Mouse (Mus musculus) CD8-positive naive resting alpha-beta T cell, adult 2 months (primary cell): ENCODE data around the gene Nfib.

ENCODE experiments used
- DNase-seq, 2 experiments: peaks; one replicate each; pipeline ENCODE4 v3.0.0; 2022; ENCODE audit warnings: low read depth in 2 of 2, low spot score in 2 of 2

Gene Nfib

DNA sequence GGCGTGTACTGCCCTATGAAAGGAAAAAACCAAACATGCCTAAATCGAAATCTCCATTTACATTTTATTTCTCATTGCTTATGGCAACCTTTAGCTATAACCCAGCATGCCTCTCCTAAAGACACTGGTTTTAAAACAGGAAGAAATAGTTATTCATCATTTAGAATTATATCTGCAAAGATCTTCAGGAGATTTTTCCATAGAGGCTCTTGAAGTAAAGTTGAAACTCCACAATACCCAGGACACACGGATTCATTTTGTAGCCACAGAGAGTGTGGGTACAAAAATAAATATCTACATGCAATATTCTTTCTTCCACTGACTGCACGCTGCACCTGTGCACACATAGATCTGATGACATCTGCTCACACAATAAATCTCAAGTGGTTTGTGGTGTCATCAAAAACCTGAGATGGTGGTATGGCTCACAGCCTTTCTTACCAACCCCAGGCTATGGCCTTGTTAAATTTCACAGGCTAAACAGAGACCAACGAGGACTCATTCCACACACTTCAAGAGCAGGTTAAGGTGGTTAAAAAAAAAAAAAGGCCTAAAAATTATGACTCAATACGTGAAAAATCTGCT is 189.2 kb downstream of the Nfib start:
- DNase-seq, result no peak

DNA sequence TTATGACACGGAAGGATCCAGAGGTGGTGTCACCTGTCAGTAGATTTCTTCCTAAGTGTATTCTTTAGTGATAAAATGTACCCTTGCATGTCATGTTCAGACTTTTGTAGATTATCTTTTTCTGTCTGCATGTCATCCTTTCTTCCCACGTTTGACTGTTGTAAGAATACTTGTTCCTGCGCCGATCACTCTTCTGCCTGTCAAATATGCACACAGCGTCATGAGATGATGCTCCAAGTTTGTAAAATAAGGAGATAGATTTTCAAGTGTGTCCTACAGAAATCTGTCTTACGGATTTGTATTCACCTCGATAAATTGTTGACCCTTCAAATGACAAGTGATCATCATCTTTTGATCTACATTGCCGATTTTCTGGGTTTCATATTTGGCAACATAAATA is 190.6 kb downstream of the Nfib start:
- DNase-seq, result no peak

DNA sequence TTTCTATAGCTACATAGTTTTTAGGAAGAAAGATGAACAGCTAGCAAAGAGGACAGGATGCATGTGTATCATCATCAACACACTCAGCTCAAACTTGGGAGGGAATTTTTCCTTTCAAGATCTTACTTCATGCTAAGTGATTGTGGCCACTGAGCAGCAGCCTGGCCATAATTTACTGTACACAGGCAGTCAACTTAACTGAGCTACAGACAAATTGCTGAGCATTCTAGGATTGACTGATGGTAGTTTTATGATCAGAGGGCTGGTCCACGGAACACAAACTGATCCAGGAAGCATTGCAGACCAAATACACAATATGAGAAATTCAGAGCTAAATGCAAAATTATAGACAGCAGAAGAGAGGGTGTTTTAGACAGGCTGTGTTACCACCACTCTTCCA is 191.2 kb downstream of the Nfib start:
- no peak for DNase-seq

DNA sequence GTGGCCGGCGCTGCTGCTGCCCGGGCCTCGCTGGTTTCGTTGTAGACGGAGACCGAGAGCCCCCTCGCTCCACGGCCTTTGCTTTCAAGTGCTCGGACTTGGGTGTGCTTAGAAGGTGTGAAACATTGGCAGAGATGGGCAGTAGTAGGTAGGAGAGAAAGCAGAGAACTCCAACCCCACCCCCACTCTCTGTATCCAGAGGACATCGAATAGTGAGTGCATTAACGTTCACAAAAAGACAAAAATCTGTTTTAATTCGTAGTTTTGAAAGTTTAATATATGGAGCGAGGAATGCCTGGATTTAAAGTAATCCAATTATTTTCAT is 192.2 kb downstream of the Nfib start:
- DNase-seq, result no peak

DNA sequence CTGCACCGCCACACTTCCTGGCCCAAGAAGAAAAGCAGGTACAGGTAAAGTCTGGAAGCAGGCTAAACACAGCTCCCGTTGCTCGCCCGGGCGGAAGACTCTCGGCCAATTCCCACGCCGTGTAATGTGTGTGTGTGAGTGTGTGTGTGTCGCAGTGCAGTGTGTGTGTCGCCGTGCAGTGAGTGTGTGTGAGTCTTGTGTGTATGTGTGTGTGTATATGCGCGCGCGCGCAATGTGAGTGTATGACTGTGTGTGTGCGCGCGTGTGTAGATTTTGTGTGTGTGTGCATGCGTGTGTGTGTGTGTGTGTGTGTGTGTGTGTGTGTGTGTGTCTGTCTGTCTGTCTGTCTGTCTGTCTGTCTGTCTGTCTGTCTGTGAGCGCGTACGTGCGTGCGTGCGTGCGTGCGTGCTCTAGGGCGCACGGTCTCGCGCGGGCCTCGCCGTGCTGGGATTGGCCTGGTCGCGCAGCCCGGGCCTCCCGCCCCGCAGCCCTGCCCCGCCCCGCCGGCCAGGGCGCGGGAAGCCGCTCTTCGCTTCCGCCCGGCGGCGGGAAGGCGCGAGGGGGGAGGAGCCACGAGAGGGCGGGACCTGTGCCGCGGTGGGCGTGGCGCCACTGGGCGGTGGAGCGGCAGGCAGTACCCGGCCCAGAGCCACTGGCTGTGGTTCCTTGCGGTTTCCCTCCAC is 192.7 kb downstream of the Nfib start:
- no peak for DNase-seq

DNA sequence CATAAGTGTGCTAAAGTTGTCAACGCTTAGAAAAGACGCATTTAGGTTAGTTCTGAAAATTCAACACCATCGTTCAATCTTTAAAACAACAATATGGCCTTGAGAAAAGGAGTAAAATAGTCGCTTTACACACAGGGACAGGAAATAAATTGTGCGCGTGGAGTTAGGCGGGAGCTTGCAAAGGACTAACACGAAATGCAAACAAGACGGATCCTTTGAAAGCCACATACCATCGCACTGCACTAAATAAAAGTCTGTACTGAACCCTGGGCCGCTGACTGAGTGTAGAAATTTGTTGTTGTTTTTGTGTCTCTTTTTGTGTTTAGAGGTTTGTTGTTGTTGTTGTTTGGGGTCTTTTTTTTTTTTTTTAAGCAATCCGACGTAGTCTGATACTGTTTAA is 193.2 kb downstream of the Nfib start:
- no peak for DNase-seq

DNA sequence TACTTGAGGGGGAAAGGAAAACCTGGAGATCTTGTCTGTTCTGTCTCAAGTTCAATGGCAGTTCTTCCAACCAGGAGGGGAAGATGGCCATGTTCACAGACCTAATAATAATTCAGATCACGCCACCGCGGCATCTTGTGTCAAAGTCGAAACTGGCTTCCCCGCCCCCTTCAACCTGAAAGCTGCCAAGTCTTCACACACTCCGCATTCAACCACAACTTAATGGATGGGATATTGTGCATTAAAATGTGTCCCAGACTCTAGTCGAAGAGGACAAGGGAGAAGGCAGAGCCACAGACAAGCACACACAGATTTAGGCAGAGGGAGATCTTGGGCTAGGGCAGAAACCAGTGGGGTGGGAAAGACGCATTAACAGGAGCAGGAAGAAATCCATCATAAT is 194.0 kb downstream of the Nfib start:
- no peak for DNase-seq

DNA sequence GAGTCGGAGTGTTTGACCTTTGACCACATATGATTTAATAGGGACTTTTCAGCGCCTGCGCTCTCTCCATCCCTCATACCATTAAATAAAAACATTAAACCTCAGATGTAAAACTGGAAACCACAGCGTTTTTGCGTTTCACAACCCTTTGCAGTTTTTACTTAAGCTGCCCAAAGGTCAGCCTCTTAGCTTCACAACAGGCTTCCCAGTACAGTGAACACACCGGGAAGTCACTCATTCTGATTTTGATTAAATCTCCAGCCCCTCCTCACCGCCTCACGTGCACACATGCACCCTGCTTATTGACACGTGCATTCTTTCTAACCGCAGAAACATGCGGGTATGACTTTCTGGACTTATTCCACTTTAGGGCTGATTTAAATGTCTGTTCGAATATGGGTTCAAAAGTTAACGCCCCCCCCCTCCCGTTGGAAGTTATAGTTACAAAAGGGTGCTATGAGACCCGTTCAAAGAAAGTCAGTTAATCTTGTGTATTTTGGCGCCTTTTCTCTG is 194.5 kb downstream of the Nfib start:
- no peak for DNase-seq

DNA sequence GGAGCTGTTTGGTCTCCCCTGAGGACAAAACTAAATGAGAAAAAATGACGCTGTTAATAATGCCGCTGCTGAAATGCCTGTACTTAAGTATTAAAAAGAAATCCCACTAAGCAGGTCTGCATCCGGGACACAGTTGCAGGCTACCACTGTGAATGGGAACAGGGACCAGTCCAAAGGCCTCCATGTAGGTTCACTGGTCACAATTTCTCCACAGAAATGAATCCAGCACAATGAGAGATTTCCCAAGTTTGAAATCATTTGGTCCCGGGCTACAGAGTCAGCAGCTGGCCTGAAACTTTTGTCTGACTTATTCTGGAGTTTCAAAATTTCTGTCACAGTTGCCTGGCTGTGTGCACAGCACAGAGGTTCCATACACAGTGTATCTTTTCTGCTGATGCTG is 195.8 kb downstream of the Nfib start:
- DNase-seq, result no peak

DNA sequence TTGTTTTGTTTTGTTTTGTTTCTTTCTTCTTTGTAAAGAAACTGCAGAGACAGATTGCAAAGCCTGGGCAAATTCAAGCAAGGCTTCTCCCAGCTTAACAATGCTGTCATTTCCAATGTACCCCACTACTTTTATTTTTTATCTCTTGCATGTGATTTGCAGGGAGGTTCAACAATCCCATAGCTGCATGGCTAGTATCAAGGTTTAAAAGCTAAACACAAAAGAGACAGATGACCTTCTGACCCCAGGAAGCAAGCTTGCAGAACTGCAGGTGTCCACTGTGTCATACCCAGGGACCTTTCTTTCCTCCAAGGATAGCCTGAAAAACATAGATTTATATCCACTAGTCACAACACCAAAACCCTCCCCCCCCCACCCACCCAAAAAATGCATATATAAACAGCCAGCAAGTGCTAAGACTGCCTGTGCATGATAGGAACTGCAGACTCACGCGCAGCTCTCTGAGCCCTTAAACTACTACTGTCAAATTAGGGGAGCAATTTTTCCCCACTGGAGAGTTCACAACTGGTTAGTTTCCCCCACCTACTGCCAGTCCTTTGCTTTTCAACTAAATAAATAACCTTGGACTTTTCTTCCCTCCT is 196.3 kb downstream of the Nfib start:
- DNase-seq, result no peak

DNA sequence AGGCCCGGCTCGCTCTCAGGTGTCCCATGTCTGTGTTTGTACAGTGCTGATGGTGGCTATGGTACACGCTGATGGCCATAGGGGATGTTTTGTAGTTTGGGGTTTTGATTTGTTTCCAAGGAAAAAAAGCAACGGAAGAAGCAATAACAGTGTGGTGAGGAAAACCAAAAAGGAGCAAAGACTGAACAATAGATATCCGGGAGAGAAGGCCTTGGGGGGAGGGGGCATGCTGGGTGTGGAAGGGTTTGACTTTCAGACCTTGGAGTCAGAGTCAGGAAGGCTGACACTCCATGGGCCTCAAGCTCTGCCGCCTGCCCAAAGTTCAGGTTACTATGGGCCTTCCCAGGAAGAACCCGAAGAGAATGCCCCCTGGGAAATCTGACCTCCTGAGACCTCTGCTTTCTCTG is 197.3 kb downstream of the Nfib start:
- no peak for DNase-seq

DNA sequence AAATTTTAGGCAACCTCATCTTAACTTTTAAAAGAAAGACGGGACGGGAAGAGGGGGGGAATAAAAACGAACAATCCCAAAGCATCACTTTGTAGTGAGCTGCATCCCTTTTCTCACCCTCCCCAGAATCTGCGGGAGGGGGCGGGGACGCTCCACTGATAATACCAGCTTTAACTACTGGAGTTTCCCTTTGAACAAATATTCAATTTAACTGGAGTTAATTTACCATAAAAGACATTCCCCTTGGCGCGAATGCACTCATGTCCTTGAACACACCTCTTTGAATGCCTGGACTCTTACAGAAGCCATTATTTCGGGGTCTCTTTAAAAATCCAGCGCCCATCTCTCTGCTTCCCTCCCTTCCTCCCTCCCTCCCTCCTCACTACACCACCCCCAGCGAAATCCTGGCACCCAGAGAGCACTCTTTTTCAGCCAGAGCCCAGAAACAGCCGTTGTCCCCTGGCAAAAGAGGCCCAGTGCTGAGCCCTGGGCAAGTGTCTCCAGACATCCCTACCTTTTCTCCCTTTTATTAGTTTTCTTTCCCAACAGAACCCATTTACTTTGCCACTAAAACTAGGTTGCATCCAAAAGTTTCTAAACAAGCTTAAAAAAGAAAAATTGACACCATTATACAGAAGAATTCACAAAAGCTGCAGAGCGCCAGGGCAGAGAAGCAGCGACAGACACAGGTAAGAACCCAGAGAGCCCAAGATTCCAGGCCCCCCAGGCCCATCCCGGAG is 197.8 kb downstream of the Nfib start:
- no peak for DNase-seq

DNA sequence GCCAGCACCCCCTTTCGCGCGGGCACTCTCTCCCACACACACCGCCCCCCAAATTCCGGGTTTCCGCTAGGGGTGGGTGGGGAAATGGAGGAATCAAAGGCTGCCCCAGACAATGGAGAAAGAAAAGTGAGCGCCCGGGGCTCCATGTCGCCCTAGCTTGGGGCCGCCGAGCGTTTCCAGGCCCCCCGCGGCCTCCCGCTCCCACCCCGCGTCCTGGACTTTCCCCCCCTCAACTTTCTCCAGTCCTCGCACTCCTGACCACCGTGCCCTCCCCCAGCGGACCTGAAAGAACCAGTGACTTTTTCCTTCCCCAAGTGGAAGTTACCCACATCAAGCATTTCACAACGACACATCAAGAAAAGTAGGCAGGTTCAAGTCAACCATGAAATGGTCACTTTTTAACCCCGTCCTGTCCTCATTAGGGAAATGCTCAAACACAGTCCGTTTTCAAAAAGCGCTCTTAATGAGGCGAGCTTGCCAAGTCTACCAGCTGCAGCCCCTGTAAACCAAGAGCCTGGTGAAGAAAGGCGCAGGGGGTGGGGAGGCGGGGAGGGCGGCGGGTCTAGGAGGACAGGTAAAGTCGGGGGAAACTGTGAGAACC is 198.7 kb downstream of the Nfib start:
- DNase-seq, result no peak

DNA sequence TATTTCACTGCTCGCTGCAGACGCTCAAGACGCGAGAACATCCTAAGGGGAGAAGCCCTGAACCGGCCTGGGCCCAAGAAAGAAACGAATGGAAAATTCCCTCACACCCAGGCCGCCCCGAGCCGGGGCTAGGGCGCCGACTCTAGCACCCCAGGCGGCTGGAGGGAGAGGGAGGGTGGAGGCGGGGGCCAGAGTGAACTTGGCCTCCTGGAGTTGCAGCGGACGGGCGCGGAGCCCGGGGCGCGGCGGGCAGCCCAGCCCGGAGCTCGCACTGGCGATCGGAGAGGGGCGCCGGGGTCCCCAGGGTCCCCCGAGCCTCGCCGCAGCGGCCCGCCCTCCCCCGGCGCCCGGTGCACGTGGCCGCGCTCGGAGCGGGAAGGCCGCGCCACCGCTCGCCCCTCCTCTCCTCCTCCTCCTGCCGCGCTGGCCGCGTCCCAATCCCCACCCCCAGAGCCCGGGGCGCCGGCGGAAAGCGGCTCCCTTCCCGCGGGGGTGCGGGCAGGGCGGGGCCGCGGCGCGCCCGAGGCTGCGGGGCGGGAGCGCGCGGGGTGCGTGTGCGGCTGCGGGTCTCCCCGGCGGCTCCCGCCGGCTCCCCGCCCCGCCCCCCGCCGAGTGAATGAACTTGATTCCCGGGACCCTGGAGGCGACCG is 199.3 kb downstream of the Nfib start:
- DNase-seq, result no peak

DNA sequence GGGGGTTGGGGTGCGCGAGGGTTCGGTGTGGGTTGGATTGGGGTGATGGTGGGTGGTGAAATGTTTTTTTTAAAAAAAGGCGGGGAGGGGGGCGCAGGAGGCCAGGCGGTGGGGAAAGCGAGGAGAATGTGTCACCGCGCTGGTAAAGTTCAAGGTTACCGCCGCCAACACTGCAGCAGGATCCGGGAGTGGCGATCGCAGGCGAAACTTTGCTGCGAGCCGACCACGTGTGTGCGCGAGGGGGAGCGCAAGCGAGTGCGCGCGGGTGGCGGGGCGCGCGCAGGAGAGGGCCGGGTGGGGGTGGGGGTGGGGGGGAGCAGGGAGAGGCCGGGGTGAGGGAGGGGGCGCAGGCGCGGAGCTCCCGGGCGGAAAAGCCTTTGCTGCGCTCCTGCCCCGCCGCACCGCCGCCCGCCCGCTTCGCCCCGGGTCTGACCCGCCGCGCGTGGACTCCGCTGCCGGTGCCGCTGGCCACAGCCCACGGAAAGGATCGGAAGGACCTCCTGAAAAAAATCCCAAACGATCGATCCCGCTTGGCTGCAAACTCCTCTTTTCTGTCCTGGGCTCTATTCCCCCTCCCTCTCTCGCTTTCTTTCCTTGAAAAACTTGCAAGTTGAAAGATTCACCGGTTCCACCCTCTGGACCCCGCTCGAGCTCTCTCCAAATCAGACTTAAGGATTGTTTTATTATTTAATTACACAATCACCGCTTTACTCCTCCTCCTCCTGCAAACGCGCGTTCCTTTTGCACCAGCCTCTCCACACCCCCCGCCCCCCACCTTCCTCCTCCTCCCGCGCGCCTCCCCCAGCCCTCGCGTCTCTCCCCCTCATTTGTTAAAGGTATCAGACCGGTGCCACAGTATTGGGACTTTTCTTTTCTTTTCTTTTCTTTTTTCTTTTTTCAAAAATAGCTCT is 200.2 kb downstream of the Nfib start:
- no peak for DNase-seq

DNA sequence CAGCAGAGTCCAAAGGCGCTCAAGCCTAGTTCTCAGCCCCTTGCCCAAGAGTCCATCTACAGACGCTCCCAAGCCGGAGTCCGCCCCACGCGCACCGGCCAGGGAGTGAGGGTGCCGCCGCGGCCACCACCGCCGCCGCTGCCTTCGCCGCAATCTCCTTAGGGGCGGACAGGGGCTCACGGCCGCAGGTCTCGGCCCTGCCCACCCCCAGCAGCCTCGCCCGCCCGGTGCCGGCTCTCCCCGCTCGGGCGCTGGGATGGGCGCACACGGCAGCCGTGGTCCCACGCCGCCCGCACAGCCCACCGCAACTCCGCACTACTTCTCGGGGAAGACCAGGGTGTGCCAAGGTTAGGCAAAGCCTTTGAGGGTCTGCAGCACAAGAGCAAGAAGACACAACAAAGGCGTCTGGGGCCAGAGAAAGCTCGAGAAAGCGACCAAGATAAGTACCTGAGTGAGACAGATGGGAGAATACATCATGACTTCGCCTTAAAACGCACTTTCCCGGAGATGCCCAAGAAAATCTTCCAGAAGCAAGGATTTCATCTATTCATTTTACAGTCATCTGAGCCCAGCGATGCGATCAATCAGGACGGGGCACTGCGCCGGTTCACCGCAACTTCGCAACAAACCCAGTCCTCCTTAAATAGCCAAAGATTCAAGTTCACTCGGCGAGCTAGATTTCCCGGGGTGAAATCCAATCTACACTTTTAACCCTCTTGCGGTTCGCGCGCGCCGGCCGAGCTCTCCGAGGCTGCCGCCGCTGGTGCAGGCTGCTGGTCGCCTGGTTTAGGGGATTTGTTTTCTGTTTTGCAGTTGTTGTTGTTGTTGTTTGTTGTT is 201.0 kb downstream of the Nfib start:
- DNase-seq, result no peak

DNA sequence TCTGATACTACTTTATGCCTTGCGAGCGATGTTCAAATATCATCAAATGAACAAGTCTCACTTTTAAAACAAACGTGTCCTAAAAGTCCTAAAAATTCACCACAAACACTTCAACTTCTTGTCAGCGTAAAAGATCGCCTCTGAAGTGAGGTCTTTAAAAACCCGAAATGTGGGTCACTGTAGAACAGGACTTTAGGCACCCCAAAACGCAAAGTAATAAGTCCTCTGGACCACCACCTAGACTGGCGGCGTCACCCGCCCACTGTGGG is 201.6 kb downstream of the Nfib start:
- DNase-seq, result no peak

DNA sequence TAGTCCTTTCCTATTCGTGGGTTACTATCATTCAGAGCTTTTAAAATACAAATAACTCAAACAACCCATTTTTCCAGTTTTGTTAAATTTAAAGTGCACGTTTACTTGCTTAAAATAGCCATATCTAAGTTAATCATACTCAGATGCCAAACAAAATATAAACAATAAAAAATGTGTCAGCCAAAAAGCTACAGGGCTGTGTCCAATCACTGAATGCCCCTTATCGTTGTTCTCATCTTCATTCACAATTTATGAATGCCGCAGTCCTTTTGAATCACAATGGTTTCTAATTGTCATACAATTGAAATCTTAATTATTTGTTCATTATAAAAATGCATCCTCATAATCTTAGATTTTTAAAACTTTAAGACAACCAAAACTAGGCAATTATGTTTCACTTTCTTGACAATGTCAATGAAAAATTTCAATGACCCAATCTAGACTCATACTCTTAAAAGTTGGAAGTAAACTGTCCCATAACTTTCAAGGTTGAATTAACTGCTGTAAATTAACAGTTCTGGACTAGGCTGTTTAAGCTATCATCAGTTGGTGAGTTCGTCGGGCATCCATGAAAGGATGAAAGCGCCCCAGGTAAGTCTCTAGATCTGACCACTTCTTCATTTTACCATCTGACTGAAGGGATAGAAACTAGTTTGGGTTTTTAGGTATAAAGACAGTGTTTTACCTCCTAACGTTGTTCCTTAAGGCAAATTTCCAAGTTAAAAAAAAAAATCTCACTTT is 202.1 kb downstream of the Nfib start:
- DNase-seq, result no peak

DNA sequence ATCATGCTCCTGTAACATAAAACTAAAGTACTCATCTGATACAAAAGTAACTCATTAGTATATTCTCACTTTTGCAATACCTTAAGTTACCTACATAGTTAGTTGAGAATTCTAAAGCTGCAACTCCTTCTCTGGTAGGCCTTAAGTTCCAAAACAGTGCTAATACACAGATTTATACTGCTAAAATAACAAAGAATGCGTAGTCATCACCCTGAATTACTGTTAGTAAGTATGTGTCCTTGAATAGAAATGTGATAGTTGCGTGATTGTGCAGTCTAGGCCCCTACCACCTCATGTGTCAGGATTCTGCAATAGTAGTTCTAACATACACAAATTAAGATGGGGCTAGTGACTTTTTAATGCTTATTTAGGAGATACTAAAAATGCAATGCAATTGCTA is 202.9 kb downstream of the Nfib start:
- no peak for DNase-seq
